25 mouse cellular contexts compared by ENCODE assay signal in the genomic region with DNA sequence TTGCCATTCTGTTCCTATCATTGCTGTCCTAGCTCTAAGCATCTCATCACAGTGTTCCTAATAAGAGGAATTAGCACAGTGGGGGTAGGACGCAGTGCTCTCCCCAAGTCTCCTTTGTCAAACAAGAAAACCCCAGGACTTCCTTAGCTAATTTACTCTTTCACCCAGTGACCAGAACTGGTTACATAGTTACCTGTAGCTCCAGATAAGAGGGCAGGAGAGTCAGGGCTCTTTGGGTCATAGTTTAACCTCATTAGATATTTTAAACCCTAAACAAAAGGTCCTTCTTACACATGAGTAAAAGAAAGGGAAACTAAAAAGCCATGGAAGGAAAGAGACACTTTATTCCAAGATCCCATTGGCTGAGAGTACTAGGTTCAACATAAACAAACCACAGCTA. TPM values are rescaled to one million over a fixed set of nuclear protein-coding genes. Genes with fewer than 3 reads are reported as not detected.
A peak's percentile ranks its signal among the peaks of the same experiment; 100 is the strongest.
DNase-seq lines count a peak whose midpoint lies in the region; ATAC-seq and TF ChIP-seq lines count a peak whose summit lies in the region.
"Had no signal": no experiment of that assay in that cellular context is flagged by ENCODE, and none has a peak within 500 bp of the region (broad histone marks: within the 10 kb centered on the region; RNA-seq: fewer than 3 reads in every experiment).

No protein-coding gene starts in this region.

- 53% methylated on average over 1 of the region's 1 CpGs for WGBS in intestine, postnatal 0 days

- H3K36me3 ChIP-seq in intestine, postnatal 0 days (ENCODE audit: control insufficient read depth, insufficient read depth) = no peaks in the 10 kb centered on the region
- H3K36me3 ChIP-seq: embryonic facial prominence, embryonic 10.5 days; embryonic facial prominence, embryonic 12.5 days; forebrain, embryonic 10.5 days; forebrain, embryonic 12.5 days; G1E had no signal

- no peak overlapping the region for H3K4me3 ChIP-seq in intestine, postnatal 0 days (ENCODE audit: low read depth, low read length)
- H3K4me3 ChIP-seq: embryonic facial prominence, embryonic 10.5 days; embryonic facial prominence, embryonic 12.5 days; forebrain, embryonic 10.5 days; forebrain, embryonic 12.5 days had no signal

- no peaks in the 10 kb centered on the region for H3K27me3 ChIP-seq in intestine, postnatal 0 days (replicated peaks; ENCODE audit: control insufficient read depth, insufficient read depth, low read length)
- H3K27me3 ChIP-seq: embryonic facial prominence, embryonic 12.5 days; forebrain, embryonic 12.5 days had no signal

- ATAC-seq in intestine, postnatal 0 days = peak; percentile 51
- ATAC-seq in granulocyte monocyte progenitor cell, adult 5-6 weeks (replicated peaks; ENCODE audit: poor library complexity, severe bottlenecking) = no peak
- ATAC-seq: activated CD4-positive, CD25-positive, alpha-beta regulatory T cell, adult 4 months; CD4-positive, CD25-positive, alpha-beta regulatory T cell, adult 4 months; forebrain, embryonic 14.5 days; forebrain, embryonic 16.5 days; Patski had no signal

- H3K4me2 ChIP-seq in intestine, postnatal 0 days (replicated peaks; ENCODE audit: low read depth) = no peak overlapping the region
- H3K4me2 ChIP-seq: embryonic facial prominence, embryonic 12.5 days; forebrain, embryonic 12.5 days had no signal

- H3K27ac ChIP-seq in intestine, postnatal 0 days (ENCODE audit: low read depth, low read length) = no peak overlapping the region; the same call in 1 of the 2 replicates
- H3K27ac ChIP-seq: embryonic facial prominence, embryonic 10.5 days; embryonic facial prominence, embryonic 12.5 days; forebrain, embryonic 10.5 days; forebrain, embryonic 12.5 days had no signal

- peak; percentile 66 for DNase-seq in heart, adult 11 months
- DNase-seq in heart, postnatal 14 days = no peak
- DNase-seq in kidney, postnatal 36 days = no peak
- DNase-seq: adrenal gland, adult 8-10 months; adrenal gland, postnatal 14 days; adrenal gland, postnatal 36 days; B cell, adult 2 months; cerebellum, adult 11-12 months; cerebellum, adult 2 months; cerebellum, adult 9-10 months; cerebellum, postnatal 10 days; cerebellum, postnatal 25 days had no signal

- no peaks in the 10 kb centered on the region for H3K9me3 ChIP-seq in intestine, postnatal 0 days (ENCODE audit: control insufficient read depth)
- H3K9me3 ChIP-seq: embryonic facial prominence, embryonic 10.5 days; embryonic facial prominence, embryonic 12.5 days; forebrain, embryonic 10.5 days; forebrain, embryonic 12.5 days; G1E had no signal

- no peak overlapping the region for H3K9ac ChIP-seq in intestine, postnatal 0 days (ENCODE audit: low read depth, low read length)
- H3K9ac ChIP-seq: embryonic facial prominence, embryonic 12.5 days; forebrain, embryonic 12.5 days had no signal

- intact Hi-C loops in heart, postnatal 14 days (cut with DNase I) = no loop called here

- TF ChIP-seq CTCF in intestine, postnatal 0 days (IDR thresholded peaks at IDR 0.05; ENCODE audit: low read depth) = no peak

- 0 out of 2 replicates have a peak, but pooled peaks cover 4% of the 10 kb centered on the region for H3K4me1 ChIP-seq in intestine, postnatal 0 days (replicated peaks; ENCODE audit: control insufficient read depth, insufficient read depth, low read length)
- H3K4me1 ChIP-seq: embryonic facial prominence, embryonic 10.5 days; embryonic facial prominence, embryonic 12.5 days had no signal

RNA-seq across cellular contexts. Expression of a gene that starts 44.0 kb away (rescaled TPM):
- 10 to 100 TPM in 1 of 2 experiments, 1 to 10 TPM in 1; 9.0 to 13.1 TPM for total RNA-seq in heart, postnatal 14 days (2021)
- polyA plus RNA-seq in intestine, postnatal 0 days (2015; fragmentation: Nextera tagmentation; extraction: Ambion mirVana) = 3.2 and 3.6 TPM in 2 replicates
- total RNA-seq in granulocyte monocyte progenitor cell, adult 5-6 weeks (2014; fragmentation: Nextera tagmentation) = not detected in 2 replicates
- not detected in 2 replicates for total RNA-seq in granulocyte monocyte progenitor cell, adult 5-6 weeks (2017)
- total RNA-seq: CH12.LX had no signal
- polyA plus RNA-seq: G1E had no signal

Comparison
In these comparisons a context has a peak if more than half of its experiments do, and no peak if none do; other contexts are left out.
1. RNA of a gene that starts 44.0 kb away (total RNA-seq): 9.0 to 13.1 TPM in heart, postnatal 14 days; not detected in granulocyte monocyte progenitor cell, adult 5-6 weeks; every median in the first group is over 10 times any median in the second.